Mouse (Mus musculus) ES-E14 (cell line): ENCODE measurements at regions not wholly inside any gene's neighbourhood (a gene's known extent, or its start where the extent isn't known, plus 50 kb on each side); places are given as distances from the start of the nearest gene placed in this dataset.

Experiments
- DNase-seq: peaks from one replicate; pipeline ENCODE4 v3.0.0-alpha.2; 2013; ENCODE audit warnings: low read depth, low spot score
- H3K27ac ChIP-seq: 2 replicates; pipeline ENCODE4 v1.5.1; 2012; ENCODE audit warnings: low read depth, mild to moderate bottlenecking, low read length, moderate library complexity, mixed read lengths; ENCODE audit not compliant: poor library complexity, insufficient read depth, severe bottlenecking
- H3K36me3 ChIP-seq: 2 replicates; pipeline ENCODE4 v1.6.1; 2012; ENCODE audit warnings: mild to moderate bottlenecking, low read length, moderate library complexity, mixed read lengths; ENCODE audit not compliant: control insufficient read depth, poor library complexity, insufficient read depth, severe bottlenecking
- H3K4me1 ChIP-seq, 2 experiments: fragments of 150-350 bp in 1 of 2; sonication (generic) in 1 of 2; 2 replicates each; pipeline ENCODE4 v1.6.1; 2012; ENCODE audit warnings: low read length in 2 of 2, mild to moderate bottlenecking in 1 of 2, mixed read lengths in 1 of 2; ENCODE audit not compliant: control insufficient read depth in 2 of 2, insufficient read depth in 2 of 2, poor library complexity in 1 of 2
- H3K4me3 ChIP-seq, 2 experiments: fragments of 150-350 bp in 1 of 2; sonication (generic) in 1 of 2; 2 replicates each; pipeline ENCODE4 v1.5.1; 2012; ENCODE audit warnings: low read length in 2 of 2, low read depth in 1 of 2, mild to moderate bottlenecking in 1 of 2, mixed read lengths in 1 of 2; ENCODE audit not compliant: insufficient read depth in 1 of 2, poor library complexity in 1 of 2, severe bottlenecking in 1 of 2
- H3K9ac ChIP-seq: 2 replicates; pipeline ENCODE4 v1.6.1; 2012; ENCODE audit warnings: low read depth, mild to moderate bottlenecking, low read length, mixed read lengths; ENCODE audit not compliant: poor library complexity, insufficient read depth, severe bottlenecking
- H3K9me3 ChIP-seq: fragments of 150-350 bp; sonication (generic); 2 replicates; pipeline ENCODE4 v1.6.1; 2012; ENCODE audit warnings: low read depth, mild to moderate bottlenecking, low read length; ENCODE audit not compliant: control insufficient read depth, insufficient read depth
- CHD2 ChIP-seq: IDR thresholded peaks from 2 replicates; pipeline ENCODE4 v1.6.1; 2014; ENCODE audit warnings: mild to moderate bottlenecking, low read depth, low read length, inconsistent platforms
- HCFC1 ChIP-seq: IDR thresholded peaks from 2 replicates; pipeline ENCODE4 v1.6.1; 2012; ENCODE audit warnings: low read length, inconsistent platforms, borderline replicate concordance; ENCODE audit not compliant: insufficient read depth
- MAFK ChIP-seq: IDR thresholded peaks from 2 replicates; pipeline ENCODE4 v1.6.1; 2014; ENCODE audit warnings: mild to moderate bottlenecking, low read depth, low read length, inconsistent platforms; ENCODE audit not compliant: insufficient read depth
- ZC3H11A ChIP-seq: IDR thresholded peaks from 2 replicates; pipeline ENCODE4 v1.6.1; 2012; ENCODE audit warnings: low read depth, mild to moderate bottlenecking, inconsistent platforms, low read length, borderline replicate concordance
- ZNF384 ChIP-seq: IDR thresholded peaks from 2 replicates; pipeline ENCODE4 v1.6.1; 2012; ENCODE audit warnings: low read depth, low read length, inconsistent platforms
- in situ Hi-C, 2 experiments: fragments of 600-800 bp; cut with MboI; formaldehyde crosslinking; loops; one replicate each; pipeline ENCODE4 v1.15.1; 2025; ENCODE audit warnings: low sequenced_read_pairs in 2 of 2, inconsistent platforms in 1 of 2; ENCODE audit not compliant: unreplicated experiment in 2 of 2

- no peak for DNase-seq
- Histone ChIP-seq H3K27ac (peak overlapping the region; percentile 69), H3K36me3 (no peaks in the 10 kb centered on the region), H3K9ac (peak overlapping the region; percentile 19; the same call in 1 of the 2 replicates), H3K4me1 (peaks cover 12 to 54% of the 10 kb centered on the region in 2 experiments), H3K4me3 (no peak overlapping the region), H3K9me3 (no peaks in the 10 kb centered on the region)
- no peak for TF ChIP-seq HCFC1
- TF ChIP-seq ZNF384 = no peak
- no peak for TF ChIP-seq ZC3H11A
- TF ChIP-seq CHD2 = no peak
- no peak for TF ChIP-seq MAFK
- in situ Hi-C loops = loop anchor here in 1 of 2 experiments (25.0 kb wide), 1 partner anchor 432 kb away; no protein-coding TSS in a partner anchor
Observed at GRCm38 (mm10) chr17:83955058-83955697, 107.4 kb upstream of the Haao start.

GRCm38 (mm10) chr17:83954291-83955057 lies 106.7 kb upstream of the Haao start:
- in situ Hi-C loops = loop anchor here in 1 of 2 experiments (25.0 kb wide), 1 partner anchor 433 kb away; no protein-coding TSS in a partner anchor
- Histone ChIP-seq H3K9ac (peak overlapping the region; percentile 8; the same call in 1 of the 2 replicates), H3K36me3 (no peaks in the 10 kb centered on the region), H3K9me3 (no peaks in the 10 kb centered on the region), H3K4me3 (no peak overlapping the region; a peak in 1 of 4 replicates), H3K27ac (peak overlapping the region; percentile 69), H3K4me1 (peaks cover 12 to 56% of the 10 kb centered on the region in 2 experiments)
- TF ChIP-seq CHD2 (no peak), HCFC1 (no peak), MAFK (no peak), ZC3H11A (no peak), ZNF384 (peak; percentile 83)
- no peak for DNase-seq

- H3K9me3 ChIP-seq = no peaks in the 10 kb centered on the region
- H3K9ac ChIP-seq = peak overlapping the region; percentile 17; the same call in 1 of the 2 replicates
- H3K27ac ChIP-seq = no peak overlapping the region; the same call in 1 of the 2 replicates
- H3K36me3 ChIP-seq = no peaks in the 10 kb centered on the region
- no peak for DNase-seq
- no peak overlapping the region for H3K4me3 ChIP-seq
- TF ChIP-seq CHD2 = no peak
- TF ChIP-seq ZNF384 = no peak
- no peak for TF ChIP-seq MAFK
- no peak for TF ChIP-seq ZC3H11A
- TF ChIP-seq HCFC1 = no peak
- peaks cover 12 to 55% of the 10 kb centered on the region in 2 experiments for H3K4me1 ChIP-seq
- in situ Hi-C loops = loop anchor here in 1 of 2 experiments (25.0 kb wide), 1 partner anchor 434 kb away; no protein-coding TSS in a partner anchor
Observed at GRCm38 (mm10) chr17:83953656-83954055, 105.9 kb upstream of the Haao start.

- H3K9me3 ChIP-seq = no peaks in the 10 kb centered on the region
- no peak overlapping the region for H3K9ac ChIP-seq
- in situ Hi-C loops = no loop called here
- no peak overlapping the region for H3K4me3 ChIP-seq
- peaks cover 1 to 14% of the 10 kb centered on the region in 2 experiments; a peak in 2 of 4 replicates for H3K4me1 ChIP-seq
- TF ChIP-seq MAFK (no peak), ZNF384 (no peak), ZC3H11A (no peak), HCFC1 (no peak), CHD2 (no peak)
- no peak overlapping the region for H3K27ac ChIP-seq
- DNase-seq = no peak
- H3K36me3 ChIP-seq = no peaks in the 10 kb centered on the region
Observed at GRCm38 (mm10) chr17:83946718-83947117, 99.0 kb upstream of the Haao start.
